21 mouse cellular contexts compared by ENCODE assay signal in the genomic region with DNA sequence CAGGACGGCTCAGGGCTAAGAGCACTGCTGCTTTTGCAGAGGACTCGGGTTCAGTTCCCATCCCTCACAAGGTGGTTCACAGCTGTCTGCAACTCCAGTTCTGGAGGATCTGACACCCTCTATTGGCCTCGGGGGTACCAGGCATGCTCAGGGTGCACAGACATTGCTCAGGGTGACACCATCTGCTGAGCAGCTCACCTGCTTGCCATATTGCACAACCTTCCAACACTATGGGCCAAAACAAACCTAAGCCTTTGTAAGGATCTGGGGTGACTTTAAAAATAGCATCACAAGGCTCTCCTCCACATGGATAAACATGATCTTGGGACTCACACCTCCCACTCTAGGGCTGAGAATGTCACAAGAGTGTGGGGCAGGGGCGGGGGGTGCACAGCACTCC. TPM values are rescaled to one million over a fixed set of nuclear protein-coding genes. Genes with fewer than 3 reads are reported as not detected.
DNase-seq lines count a peak whose midpoint lies in the region; ATAC-seq lines count a peak whose summit lies in the region.
"Had no signal": no experiment of that assay in that cellular context is flagged by ENCODE, and none has a peak within 500 bp of the region (broad histone marks: within the 10 kb centered on the region; RNA-seq: fewer than 3 reads in every experiment).

No protein-coding gene starts in this region.

- no peaks in the 10 kb centered on the region for H3K9me3 ChIP-seq in liver, embryonic 15.5 days (replicated peaks)
- no peaks in the 10 kb centered on the region for H3K9me3 ChIP-seq in liver, embryonic 11.5 days (ENCODE audit: control insufficient read depth, low read length)
- H3K9me3 ChIP-seq: embryonic facial prominence, embryonic 10.5 days; forebrain, embryonic 13.5 days had no signal

- no peak overlapping the region for H3K27ac ChIP-seq in liver, embryonic 15.5 days (replicated peaks)
- H3K27ac ChIP-seq in liver, embryonic 11.5 days (ENCODE audit: low read depth, low read length), result no peak overlapping the region
- H3K27ac ChIP-seq: embryonic facial prominence, embryonic 10.5 days; forebrain, embryonic 13.5 days; heart, embryonic 13.5 days had no signal

- DNase-seq in heart, adult 11 months, result peak; percentile 74
- no peak for DNase-seq in heart, adult 9 months (ENCODE audit: low spot score in 2 of 2)
- DNase-seq in liver, embryonic 11.5 days (ENCODE audit: low spot score), result no peak
- DNase-seq in testis, postnatal 10 days (ENCODE audit: low spot score), result peak; percentile 25
- no peak for DNase-seq in testis, postnatal 14 days (ENCODE audit: low spot score)
- no peak for DNase-seq in right cerebral cortex, postnatal 25 days
- DNase-seq: adrenal gland, adult 8-10 months; adrenal gland, postnatal 36 days; B cell, adult 2 months; cerebellum, adult 2 months; cerebellum, postnatal 10 days; forebrain, postnatal 0 days; gastrocnemius, postnatal 25 days; heart, adult 18-20 months; heart, postnatal 36 days had no signal

- no peak overlapping the region for H3K9ac ChIP-seq in liver, embryonic 15.5 days
- no peak overlapping the region for H3K9ac ChIP-seq in liver, embryonic 11.5 days (ENCODE audit: low read depth, low read length)
- H3K9ac ChIP-seq: forebrain, embryonic 13.5 days; forebrain, postnatal 0 days; heart, embryonic 13.5 days had no signal

- peak; percentile 43; the same call in 1 of the 2 replicates for ATAC-seq in liver, embryonic 15.5 days (ENCODE audit: insufficient read depth)
- ATAC-seq in liver, embryonic 11.5 days (replicated peaks; ENCODE audit: low FRiP score), result no peak
- ATAC-seq: CD4-positive, CD25-positive, alpha-beta regulatory T cell, adult 4 months; forebrain, embryonic 13.5 days; forebrain, postnatal 0 days had no signal

- H3K36me3 ChIP-seq in liver, embryonic 15.5 days (replicated peaks), result no peaks in the 10 kb centered on the region
- no peaks in the 10 kb centered on the region for H3K36me3 ChIP-seq in liver, embryonic 11.5 days (ENCODE audit: control insufficient read depth, insufficient read depth, low read length)
- H3K36me3 ChIP-seq: embryonic facial prominence, embryonic 10.5 days; G1E; heart, embryonic 13.5 days had no signal

- no peaks in the 10 kb centered on the region for H3K27me3 ChIP-seq in liver, embryonic 15.5 days
- H3K27me3 ChIP-seq in liver, embryonic 11.5 days (replicated peaks; ENCODE audit: control insufficient read depth, insufficient read depth, low read length), result no peaks in the 10 kb centered on the region
- H3K27me3 ChIP-seq: forebrain, embryonic 13.5 days; heart, embryonic 13.5 days had no signal

- H3K4me2 ChIP-seq in liver, embryonic 15.5 days, result no peak overlapping the region
- H3K4me2 ChIP-seq in liver, embryonic 11.5 days, result no peak overlapping the region
- H3K4me2 ChIP-seq: forebrain, embryonic 13.5 days; heart, embryonic 13.5 days had no signal

- 55% methylated on average over 4 of the region's 4 CpGs for WGBS in liver, embryonic 15.5 days (ENCODE audit: insufficient replicate concordance)
- WGBS in liver, embryonic 11.5 days, result 84% methylated on average over 4 of the region's 4 CpGs

- peaks cover 4% of the 10 kb centered on the region for H3K4me1 ChIP-seq in liver, embryonic 15.5 days (replicated peaks)
- H3K4me1 ChIP-seq in liver, embryonic 11.5 days (replicated peaks; ENCODE audit: control insufficient read depth, insufficient read depth, low read length), result no peaks in the 10 kb centered on the region
- H3K4me1 ChIP-seq: forebrain, embryonic 13.5 days; heart, embryonic 13.5 days had no signal

- no peak overlapping the region for H3K4me3 ChIP-seq in liver, embryonic 15.5 days (replicated peaks)
- H3K4me3 ChIP-seq in liver, embryonic 11.5 days (ENCODE audit: low read depth, low read length), result no peak overlapping the region
- H3K4me3 ChIP-seq: embryonic facial prominence, embryonic 10.5 days; forebrain, embryonic 13.5 days; heart, embryonic 13.5 days had no signal

RNA-seq across cellular contexts. Expression of gene Ano10, which starts 26.4 kb away (rescaled TPM):
- polyA plus RNA-seq in liver, embryonic 15.5 days (2015; fragmentation: Nextera tagmentation; extraction: Ambion mirVana), result 13.7 and 16.5 TPM in 2 replicates
- 15.4 and 16.9 TPM in 2 replicates for polyA plus RNA-seq in liver, embryonic 11.5 days (2014; fragmentation: Nextera tagmentation; extraction: Ambion mirVana)

RNA-seq across cellular contexts. Expression of gene Abhd5, which starts 30.8 kb away (rescaled TPM):
- 24.6 and 27.0 TPM in 2 replicates for polyA plus RNA-seq in liver, embryonic 15.5 days (2015; fragmentation: Nextera tagmentation; extraction: Ambion mirVana)
- 22.1 and 24.2 TPM in 2 replicates for polyA plus RNA-seq in liver, embryonic 11.5 days (2014; fragmentation: Nextera tagmentation; extraction: Ambion mirVana)

Comparison
In these comparisons a context has a peak if more than half of its experiments do, and no peak if none do; other contexts are left out.
1. DNase-seq: peak in heart, adult 11 months (single experiment) and testis, postnatal 10 days (single experiment); none in heart, adult 9 months (0 of 2), liver, embryonic 11.5 days (single experiment), testis, postnatal 14 days (single experiment) and right cerebral cortex, postnatal 25 days (single experiment).